Comparison of ENCODE assay signal across 8 mouse cellular contexts in genomic region chr5:131306908-131307655, GRCm38 (mm10). TPM values are rescaled to one million over a fixed set of nuclear protein-coding genes. Genes with fewer than 3 reads are reported as not detected.
DNase-seq lines count a peak whose midpoint lies in the region; ATAC-seq and TF ChIP-seq lines count a peak whose summit lies in the region.

No protein-coding gene starts in this region.

- no peaks in the 10 kb centered on the region for H3K4me1 ChIP-seq in brown adipose tissue, adult 24 weeks (ENCODE audit: control insufficient read depth, insufficient read depth, insufficient read length, low read length)
- peaks cover 28% of the 10 kb centered on the region; the same call in 1 of the 2 replicates for H3K4me1 ChIP-seq in forebrain, embryonic 15.5 days
- H3K4me1 ChIP-seq in midbrain, embryonic 11.5 days (ENCODE audit: control insufficient read depth, insufficient read depth, low read length): peaks cover 4% of the 10 kb centered on the region
- H3K4me1 ChIP-seq in stomach, embryonic 16.5 days (ENCODE audit: control insufficient read depth, insufficient read depth, low read length): peaks cover 7% of the 10 kb centered on the region

- TF ChIP-seq CTCF in Patski (IDR thresholded peaks at IDR 0.05): no peak

- H3K27ac ChIP-seq in brown adipose tissue, adult 24 weeks (replicated peaks; ENCODE audit: low read depth, low read length): no peak overlapping the region
- H3K27ac ChIP-seq in forebrain, embryonic 15.5 days (replicated peaks): peak overlapping the region; percentile 93
- peak overlapping the region; percentile 48 for H3K27ac ChIP-seq in midbrain, embryonic 11.5 days (ENCODE audit: low read depth, low read length)
- peak overlapping the region; percentile 35; the same call in 1 of the 2 replicates for H3K27ac ChIP-seq in stomach, embryonic 16.5 days (ENCODE audit: low read length)

- CTCF ChIA-PET in Patski (lab: Charles Lee): interaction anchor here (1.0 kb wide), 1 partner anchor 299 kb away, joined by 3 read pairs; no protein-coding TSS in a partner anchor

- peak overlapping the region; percentile 54 for H3K4me3 ChIP-seq in brown adipose tissue, adult 24 weeks (ENCODE audit: insufficient read depth, low read depth, low read length)
- peak overlapping the region; percentile 66 for H3K4me3 ChIP-seq in forebrain, embryonic 15.5 days
- peak overlapping the region; percentile 64 for H3K4me3 ChIP-seq in midbrain, embryonic 11.5 days (ENCODE audit: low read depth, low read length)
- H3K4me3 ChIP-seq in stomach, embryonic 16.5 days (replicated peaks; ENCODE audit: low read length): peak overlapping the region; percentile 64

- DNase-seq in Patski (ENCODE audit: low read depth, low spot score): no peak
- DNase-seq in heart, postnatal 36 days: peak; percentile 55 to 69
- DNase-seq in left cerebral cortex, adult 8-10 months (ENCODE audit: low spot score in 2 of 2): peak; percentile 45 to 54
- peak; percentile 97 for DNase-seq in midbrain, embryonic 11.5 days (ENCODE audit: low spot score, missing footprints)
- DNase-seq in thymus, postnatal 14 days: no peak

- POLR2A ChIA-PET in Patski (lab: Charles Lee): no interaction called here

- 0% methylated on average over 64 of the region's 64 CpGs for WGBS in forebrain, embryonic 15.5 days
- under 1% methylated on average over 64 of the region's 64 CpGs for WGBS in midbrain, embryonic 11.5 days
- under 1% methylated on average over 64 of the region's 64 CpGs for WGBS in stomach, embryonic 16.5 days

- H3K36me3 ChIP-seq in forebrain, embryonic 15.5 days: no peaks in the 10 kb centered on the region
- no peaks in the 10 kb centered on the region for H3K36me3 ChIP-seq in midbrain, embryonic 11.5 days (ENCODE audit: control insufficient read depth, insufficient read depth, low read length)
- H3K36me3 ChIP-seq in stomach, embryonic 16.5 days (ENCODE audit: control insufficient read depth, insufficient read depth, low read length): no peaks in the 10 kb centered on the region

- intact Hi-C loops in heart, postnatal 36 days (cut with DNase I): loop anchor here (1.0 to 10.0 kb wide), 6 partner anchors 42 to 442 kb away; no protein-coding TSS in a partner anchor

- in situ Hi-C loops in Patski (cut with MboI; ENCODE audit: low pct_unique_long_range_greater_than_20kb): no loop called here

- H3K9ac ChIP-seq in forebrain, embryonic 15.5 days (replicated peaks): peak overlapping the region; percentile 67
- peak overlapping the region; percentile 68 for H3K9ac ChIP-seq in midbrain, embryonic 11.5 days (ENCODE audit: low read length)
- peak overlapping the region; percentile 66 for H3K9ac ChIP-seq in stomach, embryonic 16.5 days (ENCODE audit: low read length)

- H3K27me3 ChIP-seq in Patski: no peaks in the 10 kb centered on the region
- no peaks in the 10 kb centered on the region for H3K27me3 ChIP-seq in forebrain, embryonic 15.5 days
- peaks cover 23% of the 10 kb centered on the region for H3K27me3 ChIP-seq in midbrain, embryonic 11.5 days (ENCODE audit: control insufficient read depth, insufficient read depth, low read length)
- peaks cover 27% of the 10 kb centered on the region for H3K27me3 ChIP-seq in stomach, embryonic 16.5 days (ENCODE audit: control insufficient read depth, insufficient read depth, low read length)

- peak; percentile 56 for ATAC-seq in Patski
- ATAC-seq in forebrain, embryonic 15.5 days (replicated peaks): peak; percentile 55
- peak; percentile 66 for ATAC-seq in midbrain, embryonic 11.5 days (ENCODE audit: low FRiP score)
- ATAC-seq in stomach, embryonic 16.5 days (ENCODE audit: insufficient read depth, low FRiP score): peak; percentile 34

- no peaks in the 10 kb centered on the region for H3K9me3 ChIP-seq in forebrain, embryonic 15.5 days
- no peaks in the 10 kb centered on the region for H3K9me3 ChIP-seq in midbrain, embryonic 11.5 days (ENCODE audit: control insufficient read depth, low read length)
- H3K9me3 ChIP-seq in stomach, embryonic 16.5 days (replicated peaks; ENCODE audit: control insufficient read depth, low read length): no peaks in the 10 kb centered on the region

- H3K4me2 ChIP-seq in forebrain, embryonic 15.5 days (replicated peaks): peak overlapping the region; percentile 87
- peak overlapping the region; percentile 98 for H3K4me2 ChIP-seq in midbrain, embryonic 11.5 days
- H3K4me2 ChIP-seq in stomach, embryonic 16.5 days (ENCODE audit: low read depth, low read length): peak overlapping the region; percentile 79

RNA-seq across cellular contexts. Expression of gene Galnt17, which starts 1.2 kb away (rescaled TPM):
- 5.1 TPM for polyA plus RNA-seq in Patski (2021)
- polyA plus RNA-seq in brown adipose tissue, adult 24 weeks (2012; ENCODE audit: insufficient read depth, insufficient read length, missing spikeins): 0.44 and 0.46 TPM in 2 replicates
- polyA plus RNA-seq in forebrain, embryonic 15.5 days (2015; fragmentation: Nextera tagmentation; extraction: Ambion mirVana): 10.0 and 10.9 TPM in 2 replicates
- 1 to 10 TPM; 4.1 to 5.7 TPM for total RNA-seq in heart, postnatal 36 days (2021)
- 10 to 100 TPM; 33.1 to 35.1 (median 33.9) TPM for total RNA-seq in left cerebral cortex, adult 8-10 months (2022)
- polyA plus RNA-seq in midbrain, embryonic 11.5 days (2014; fragmentation: Nextera tagmentation; extraction: Ambion mirVana): 0.62 and 0.79 TPM in 2 replicates
- 1.1 and 1.3 TPM in 2 replicates for polyA plus RNA-seq in stomach, embryonic 16.5 days (2015; fragmentation: Nextera tagmentation; extraction: Ambion mirVana)

Comparison
In these comparisons a context has a peak if more than half of its experiments do, and no peak if none do; other contexts are left out.
1. DNase-seq: peak in heart, postnatal 36 days (2 of 2), left cerebral cortex, adult 8-10 months (2 of 2) and midbrain, embryonic 11.5 days (single experiment); none in Patski (single experiment) and thymus, postnatal 14 days (single experiment).
2. Peak in every context shown above with its lines, with median percentiles within 50 percentile points of each other: ATAC-seq, H3K4me3 ChIP-seq, H3K4me2 ChIP-seq and H3K9ac ChIP-seq.